25 mouse cellular contexts compared by ENCODE assay signal in genomic region chr7:97365887-97366286, GRCm38 (mm10). TPM values are rescaled to one million over a fixed set of nuclear protein-coding genes. Genes with fewer than 3 reads are reported as not detected.
DNase-seq lines count a peak whose midpoint lies in the region; ATAC-seq and TF ChIP-seq lines count a peak whose summit lies in the region.
"Had no signal": no experiment of that assay in that cellular context is flagged by ENCODE, and none has a peak within 500 bp of the region (broad histone marks: within the 10 kb centered on the region; RNA-seq: fewer than 3 reads in every experiment).

No protein-coding gene starts in this region.

- H3K4me3 ChIP-seq in forebrain, embryonic 11.5 days (ENCODE audit: low read depth, low read length), result no peak overlapping the region
- no peak overlapping the region for H3K4me3 ChIP-seq in forebrain, postnatal 0 days (ENCODE audit: low read depth, low read length)
- H3K4me3 ChIP-seq in heart, embryonic 10.5 days, result no peak overlapping the region
- no peak overlapping the region for H3K4me3 ChIP-seq in heart, embryonic 11.5 days (ENCODE audit: low read depth, low read length)
- H3K4me3 ChIP-seq in neural tube, embryonic 11.5 days (ENCODE audit: low read depth, low read length), result no peak overlapping the region
- no peak overlapping the region for H3K4me3 ChIP-seq in neural tube, embryonic 15.5 days (replicated peaks)
- H3K4me3 ChIP-seq in stomach, postnatal 0 days (ENCODE audit: low read depth, low read length), result no peak overlapping the region
- H3K4me3 ChIP-seq: embryonic facial prominence, embryonic 10.5 days; embryonic facial prominence, embryonic 12.5 days; forebrain, embryonic 12.5 days had no signal

- ATAC-seq in forebrain, embryonic 11.5 days (replicated peaks; ENCODE audit: low FRiP score), result 0 out of 2 replicates have a peak, but pooled peaks have one; percentile 42
- ATAC-seq in forebrain, postnatal 0 days, result no peak
- no peak for ATAC-seq in heart, embryonic 11.5 days (replicated peaks; ENCODE audit: insufficient number of reproducible peaks, low FRiP score, low TSS enrichment)
- ATAC-seq in neural tube, embryonic 11.5 days (ENCODE audit: insufficient read depth, low FRiP score, low TSS enrichment), result peak; percentile 35; the same call in 1 of the 2 replicates
- ATAC-seq in neural tube, embryonic 15.5 days (ENCODE audit: low FRiP score), result no peak
- no peak for ATAC-seq in stomach, postnatal 0 days (ENCODE audit: low FRiP score, low TSS enrichment)
- ATAC-seq: activated CD4-positive, CD25-positive, alpha-beta regulatory T cell, adult 4 months; CD4-positive, CD25-positive, alpha-beta regulatory T cell, adult 4 months; forebrain, embryonic 14.5 days; Patski had no signal

- no peak overlapping the region for H3K4me2 ChIP-seq in forebrain, embryonic 11.5 days (ENCODE audit: low read depth, low read length, severe bottlenecking)
- no peak overlapping the region for H3K4me2 ChIP-seq in forebrain, postnatal 0 days (ENCODE audit: low read depth)
- no peak overlapping the region for H3K4me2 ChIP-seq in heart, embryonic 11.5 days
- H3K4me2 ChIP-seq in neural tube, embryonic 11.5 days (ENCODE audit: low read depth), result no peak overlapping the region
- no peak overlapping the region for H3K4me2 ChIP-seq in neural tube, embryonic 15.5 days
- H3K4me2 ChIP-seq in stomach, postnatal 0 days (replicated peaks; ENCODE audit: low read depth), result no peak overlapping the region
- H3K4me2 ChIP-seq: embryonic facial prominence, embryonic 12.5 days; forebrain, embryonic 12.5 days had no signal

- DNase-seq in forebrain, embryonic 11.5 days (ENCODE audit: low spot score), result peak; percentile 30
- no peak for DNase-seq in forebrain, postnatal 0 days
- peak; percentile 13 for DNase-seq in heart, embryonic 10.5 days (ENCODE audit: low spot score)
- DNase-seq in neural tube, embryonic 11.5 days (ENCODE audit: low spot score), result no peak
- DNase-seq in stomach, postnatal 0 days (ENCODE audit: low spot score), result peak; percentile 4
- DNase-seq: adrenal gland, adult 8-10 months; adrenal gland, postnatal 14 days; adrenal gland, postnatal 36 days; B cell, adult 2 months; cerebellum, adult 11-12 months; cerebellum, adult 2 months; cerebellum, adult 9-10 months; cerebellum, postnatal 10 days; cerebellum, postnatal 25 days had no signal

- H3K27me3 ChIP-seq in forebrain, embryonic 11.5 days (ENCODE audit: control insufficient read depth, insufficient read depth, low read length), result no peaks in the 10 kb centered on the region
- no peaks in the 10 kb centered on the region; the same call in 1 of the 2 replicates for H3K27me3 ChIP-seq in forebrain, postnatal 0 days (ENCODE audit: insufficient read depth, low read length)
- H3K27me3 ChIP-seq in heart, embryonic 10.5 days (ENCODE audit: insufficient read depth, poor library complexity, severe bottlenecking), result no peaks in the 10 kb centered on the region
- no peaks in the 10 kb centered on the region for H3K27me3 ChIP-seq in heart, embryonic 11.5 days (ENCODE audit: control insufficient read depth, insufficient read depth, low read length)
- H3K27me3 ChIP-seq in neural tube, embryonic 11.5 days (ENCODE audit: control insufficient read depth, insufficient read depth, low read length), result no peaks in the 10 kb centered on the region
- H3K27me3 ChIP-seq in neural tube, embryonic 15.5 days (replicated peaks), result no peaks in the 10 kb centered on the region
- no peaks in the 10 kb centered on the region for H3K27me3 ChIP-seq in stomach, postnatal 0 days (ENCODE audit: control insufficient read depth, insufficient read depth, low read length)
- H3K27me3 ChIP-seq: CH12.LX; embryonic facial prominence, embryonic 12.5 days; forebrain, embryonic 12.5 days had no signal

- no peaks in the 10 kb centered on the region for H3K36me3 ChIP-seq in forebrain, embryonic 11.5 days (ENCODE audit: control insufficient read depth, insufficient read depth, low read length)
- no peaks in the 10 kb centered on the region for H3K36me3 ChIP-seq in forebrain, postnatal 0 days (ENCODE audit: insufficient read depth)
- H3K36me3 ChIP-seq in heart, embryonic 10.5 days, result no peaks in the 10 kb centered on the region
- H3K36me3 ChIP-seq in heart, embryonic 11.5 days (ENCODE audit: control insufficient read depth, insufficient read depth, low read length), result no peaks in the 10 kb centered on the region
- H3K36me3 ChIP-seq in neural tube, embryonic 11.5 days (ENCODE audit: control insufficient read depth, insufficient read depth, low read length), result no peaks in the 10 kb centered on the region
- no peaks in the 10 kb centered on the region for H3K36me3 ChIP-seq in neural tube, embryonic 15.5 days
- no peaks in the 10 kb centered on the region for H3K36me3 ChIP-seq in stomach, postnatal 0 days (ENCODE audit: control insufficient read depth, insufficient read depth, low read length)
- H3K36me3 ChIP-seq: embryonic facial prominence, embryonic 10.5 days; embryonic facial prominence, embryonic 12.5 days; forebrain, embryonic 12.5 days; G1E had no signal

- TF ChIP-seq EP300 in stomach, postnatal 0 days (optimal IDR thresholded peaks at IDR 0.05), result no peak

- no peaks in the 10 kb centered on the region for H3K9me3 ChIP-seq in forebrain, embryonic 11.5 days (ENCODE audit: control insufficient read depth, low read length)
- H3K9me3 ChIP-seq in forebrain, postnatal 0 days (ENCODE audit: low read length), result no peaks in the 10 kb centered on the region
- no peaks in the 10 kb centered on the region for H3K9me3 ChIP-seq in heart, embryonic 10.5 days
- no peaks in the 10 kb centered on the region for H3K9me3 ChIP-seq in heart, embryonic 11.5 days (replicated peaks; ENCODE audit: control insufficient read depth, low read length)
- H3K9me3 ChIP-seq in neural tube, embryonic 11.5 days (ENCODE audit: control insufficient read depth, low read length), result no peaks in the 10 kb centered on the region
- no peaks in the 10 kb centered on the region for H3K9me3 ChIP-seq in neural tube, embryonic 15.5 days (replicated peaks)
- no peaks in the 10 kb centered on the region for H3K9me3 ChIP-seq in stomach, postnatal 0 days (ENCODE audit: control insufficient read depth, low read length)
- H3K9me3 ChIP-seq: embryonic facial prominence, embryonic 10.5 days; embryonic facial prominence, embryonic 12.5 days; forebrain, embryonic 12.5 days; G1E had no signal

- H3K9ac ChIP-seq in forebrain, embryonic 11.5 days (ENCODE audit: low read length), result no peak overlapping the region
- H3K9ac ChIP-seq in forebrain, postnatal 0 days, result no peak overlapping the region
- H3K9ac ChIP-seq in heart, embryonic 11.5 days (ENCODE audit: low read depth, low read length), result no peak overlapping the region
- H3K9ac ChIP-seq in neural tube, embryonic 11.5 days (ENCODE audit: low read length), result no peak overlapping the region
- H3K9ac ChIP-seq in neural tube, embryonic 15.5 days (replicated peaks), result no peak overlapping the region
- H3K9ac ChIP-seq in stomach, postnatal 0 days (ENCODE audit: low read length), result no peak overlapping the region
- H3K9ac ChIP-seq: embryonic facial prominence, embryonic 12.5 days; forebrain, embryonic 12.5 days had no signal

- TF ChIP-seq CTCF in forebrain, postnatal 0 days (IDR thresholded peaks at IDR 0.05; ENCODE audit: low read depth), result no peak
- no peak for TF ChIP-seq CTCF in stomach, postnatal 0 days (IDR thresholded peaks at IDR 0.05; ENCODE audit: low read depth)

- H3K4me1 ChIP-seq in forebrain, embryonic 11.5 days (replicated peaks; ENCODE audit: control insufficient read depth, insufficient read depth, low read length), result peaks cover 3% of the 10 kb centered on the region
- no peaks in the 10 kb centered on the region for H3K4me1 ChIP-seq in forebrain, postnatal 0 days (ENCODE audit: insufficient read depth)
- H3K4me1 ChIP-seq in heart, embryonic 10.5 days, result peaks cover 3% of the 10 kb centered on the region
- peaks cover 2% of the 10 kb centered on the region for H3K4me1 ChIP-seq in heart, embryonic 11.5 days (ENCODE audit: control insufficient read depth, insufficient read depth, low read length)
- peaks cover 3% of the 10 kb centered on the region for H3K4me1 ChIP-seq in neural tube, embryonic 11.5 days (ENCODE audit: control insufficient read depth, insufficient read depth, low read length)
- H3K4me1 ChIP-seq in neural tube, embryonic 15.5 days, result peaks cover 2% of the 10 kb centered on the region
- no peaks in the 10 kb centered on the region; the same call in 1 of the 2 replicates for H3K4me1 ChIP-seq in stomach, postnatal 0 days (replicated peaks; ENCODE audit: control insufficient read depth, insufficient read depth)

- no peak overlapping the region for H3K27ac ChIP-seq in forebrain, embryonic 11.5 days (ENCODE audit: low read depth, low read length)
- H3K27ac ChIP-seq in forebrain, postnatal 0 days (ENCODE audit: low read depth, low read length), result no peak overlapping the region
- no peak overlapping the region for H3K27ac ChIP-seq in heart, embryonic 10.5 days
- no peak overlapping the region for H3K27ac ChIP-seq in heart, embryonic 11.5 days (ENCODE audit: low read depth, low read length)
- no peak overlapping the region for H3K27ac ChIP-seq in neural tube, embryonic 11.5 days (ENCODE audit: low read depth, low read length)
- no peak overlapping the region for H3K27ac ChIP-seq in neural tube, embryonic 15.5 days (replicated peaks)
- H3K27ac ChIP-seq in stomach, postnatal 0 days (replicated peaks), result no peak overlapping the region
- H3K27ac ChIP-seq: embryonic facial prominence, embryonic 10.5 days; embryonic facial prominence, embryonic 12.5 days; forebrain, embryonic 12.5 days had no signal

- WGBS in forebrain, embryonic 11.5 days, result 74% methylated on average over 1 of the region's 1 CpGs
- 88% methylated on average over 1 of the region's 1 CpGs for WGBS in forebrain, postnatal 0 days
- 58% methylated on average over 1 of the region's 1 CpGs for WGBS in heart, embryonic 10.5 days
- 80% methylated on average over 1 of the region's 1 CpGs for WGBS in heart, embryonic 11.5 days (ENCODE audit: insufficient replicate concordance)
- 79% methylated on average over 1 of the region's 1 CpGs for WGBS in neural tube, embryonic 11.5 days
- 72% methylated on average over 1 of the region's 1 CpGs for WGBS in neural tube, embryonic 15.5 days
- WGBS in stomach, postnatal 0 days, result 57% methylated on average over 1 of the region's 1 CpGs

RNA-seq across cellular contexts. Expression of gene Alg8, which starts 5.5 kb away (rescaled TPM):
- 44.1 and 44.6 TPM in 2 replicates for polyA plus RNA-seq in forebrain, embryonic 11.5 days (2014; fragmentation: Nextera tagmentation; extraction: Ambion mirVana)
- total RNA-seq in forebrain, postnatal 0 days (2014; rRNA removed), result 3.5 and 7.5 TPM in 2 replicates
- polyA plus RNA-seq in forebrain, postnatal 0 days (2015; fragmentation: Nextera tagmentation; extraction: Ambion mirVana), result 8.6 and 10.6 TPM in 2 replicates
- polyA plus RNA-seq in heart, embryonic 10.5 days (2016; fragmentation: Nextera tagmentation; extraction: Ambion mirVana), result 47.3 and 53.4 TPM in 2 replicates
- polyA plus RNA-seq in heart, embryonic 11.5 days (2014; fragmentation: Nextera tagmentation; extraction: Ambion mirVana), result 35.1 and 39.2 TPM in 2 replicates
- 33.5 and 35.9 TPM in 2 replicates for polyA plus RNA-seq in neural tube, embryonic 11.5 days (2014; fragmentation: Nextera tagmentation; extraction: Ambion mirVana)
- 12.8 and 19.4 TPM in 2 replicates for polyA plus RNA-seq in neural tube, embryonic 15.5 days (2015; fragmentation: Nextera tagmentation; extraction: Ambion mirVana)
- polyA plus RNA-seq in stomach, postnatal 0 days (2015; fragmentation: Nextera tagmentation; extraction: Ambion mirVana), result 14.6 and 15.3 TPM in 2 replicates

RNA-seq across cellular contexts. Expression of gene Kctd21, which starts 33.8 kb away (rescaled TPM):
- polyA plus RNA-seq in forebrain, embryonic 11.5 days (2014; fragmentation: Nextera tagmentation; extraction: Ambion mirVana), result 4.7 and 4.8 TPM in 2 replicates
- 3.9 and 4.9 TPM in 2 replicates for total RNA-seq in forebrain, postnatal 0 days (2014; rRNA removed)
- 2.4 and 3.1 TPM in 2 replicates for polyA plus RNA-seq in forebrain, postnatal 0 days (2015; fragmentation: Nextera tagmentation; extraction: Ambion mirVana)
- 4.1 and 4.6 TPM in 2 replicates for polyA plus RNA-seq in heart, embryonic 10.5 days (2016; fragmentation: Nextera tagmentation; extraction: Ambion mirVana)
- polyA plus RNA-seq in heart, embryonic 11.5 days (2014; fragmentation: Nextera tagmentation; extraction: Ambion mirVana), result 3.6 and 3.8 TPM in 2 replicates
- polyA plus RNA-seq in neural tube, embryonic 11.5 days (2014; fragmentation: Nextera tagmentation; extraction: Ambion mirVana), result 6.1 and 6.6 TPM in 2 replicates
- polyA plus RNA-seq in neural tube, embryonic 15.5 days (2015; fragmentation: Nextera tagmentation; extraction: Ambion mirVana), result 6.4 and 6.8 TPM in 2 replicates
- 2.0 TPM in 2 replicates for polyA plus RNA-seq in stomach, postnatal 0 days (2015; fragmentation: Nextera tagmentation; extraction: Ambion mirVana)

RNA-seq across cellular contexts. Expression of gene Ndufc2, which starts 33.9 kb away (rescaled TPM):
- polyA plus RNA-seq in forebrain, embryonic 11.5 days (2014; fragmentation: Nextera tagmentation; extraction: Ambion mirVana), result 307 and 339 TPM in 2 replicates
- total RNA-seq in forebrain, postnatal 0 days (2014; rRNA removed), result 384 and 445 TPM in 2 replicates
- polyA plus RNA-seq in forebrain, postnatal 0 days (2015; fragmentation: Nextera tagmentation; extraction: Ambion mirVana), result 631 and 789 TPM in 2 replicates
- polyA plus RNA-seq in heart, embryonic 10.5 days (2016; fragmentation: Nextera tagmentation; extraction: Ambion mirVana), result 380 and 484 TPM in 2 replicates
- polyA plus RNA-seq in heart, embryonic 11.5 days (2014; fragmentation: Nextera tagmentation; extraction: Ambion mirVana), result 502 and 505 TPM in 2 replicates
- polyA plus RNA-seq in neural tube, embryonic 11.5 days (2014; fragmentation: Nextera tagmentation; extraction: Ambion mirVana), result 320 and 333 TPM in 2 replicates
- polyA plus RNA-seq in neural tube, embryonic 15.5 days (2015; fragmentation: Nextera tagmentation; extraction: Ambion mirVana), result 469 and 526 TPM in 2 replicates
- polyA plus RNA-seq in stomach, postnatal 0 days (2015; fragmentation: Nextera tagmentation; extraction: Ambion mirVana), result 415 and 439 TPM in 2 replicates

RNA-seq across cellular contexts. Expression of gene Usp35, which starts 34.1 kb away (rescaled TPM):
- 2.8 and 2.9 TPM in 2 replicates for polyA plus RNA-seq in forebrain, embryonic 11.5 days (2014; fragmentation: Nextera tagmentation; extraction: Ambion mirVana)
- 14.8 and 15.0 TPM in 2 replicates for total RNA-seq in forebrain, postnatal 0 days (2014; rRNA removed)
- 2.6 and 3.8 TPM in 2 replicates for polyA plus RNA-seq in forebrain, postnatal 0 days (2015; fragmentation: Nextera tagmentation; extraction: Ambion mirVana)
- 1.1 and 2.3 TPM in 2 replicates for polyA plus RNA-seq in heart, embryonic 10.5 days (2016; fragmentation: Nextera tagmentation; extraction: Ambion mirVana)
- polyA plus RNA-seq in heart, embryonic 11.5 days (2014; fragmentation: Nextera tagmentation; extraction: Ambion mirVana), result 1.3 and 1.7 TPM in 2 replicates
- 2.8 and 3.3 TPM in 2 replicates for polyA plus RNA-seq in neural tube, embryonic 11.5 days (2014; fragmentation: Nextera tagmentation; extraction: Ambion mirVana)
- 3.6 and 4.5 TPM in 2 replicates for polyA plus RNA-seq in neural tube, embryonic 15.5 days (2015; fragmentation: Nextera tagmentation; extraction: Ambion mirVana)
- 0.53 and 0.62 TPM in 2 replicates for polyA plus RNA-seq in stomach, postnatal 0 days (2015; fragmentation: Nextera tagmentation; extraction: Ambion mirVana)

RNA-seq across cellular contexts. Expression of gene Thrsp, which starts 51.6 kb away (rescaled TPM):
- polyA plus RNA-seq in forebrain, embryonic 11.5 days (2014; fragmentation: Nextera tagmentation; extraction: Ambion mirVana), result 0.28 TPM in 1 of 2 replicates, not detected in the other
- 6.7 and 11.2 TPM in 2 replicates for total RNA-seq in forebrain, postnatal 0 days (2014; rRNA removed)
- 8.6 and 11.7 TPM in 2 replicates for polyA plus RNA-seq in forebrain, postnatal 0 days (2015; fragmentation: Nextera tagmentation; extraction: Ambion mirVana)
- polyA plus RNA-seq in heart, embryonic 10.5 days (2016; fragmentation: Nextera tagmentation; extraction: Ambion mirVana), result 0.43 and 0.51 TPM in 2 replicates
- 0.11 and 0.96 TPM in 2 replicates for polyA plus RNA-seq in heart, embryonic 11.5 days (2014; fragmentation: Nextera tagmentation; extraction: Ambion mirVana)
- polyA plus RNA-seq in neural tube, embryonic 11.5 days (2014; fragmentation: Nextera tagmentation; extraction: Ambion mirVana), result 0.17 and 0.19 TPM in 2 replicates
- polyA plus RNA-seq in neural tube, embryonic 15.5 days (2015; fragmentation: Nextera tagmentation; extraction: Ambion mirVana), result 1.5 and 2.1 TPM in 2 replicates
- 1.4 and 1.5 TPM in 2 replicates for polyA plus RNA-seq in stomach, postnatal 0 days (2015; fragmentation: Nextera tagmentation; extraction: Ambion mirVana)
- total RNA-seq: CH12.LX had no signal
- polyA plus RNA-seq: activated CD4-positive, CD25-positive, alpha-beta regulatory T cell, adult 4 months; G1E had no signal

Comparison
In these comparisons a context has a peak if more than half of its experiments do, and no peak if none do; other contexts are left out.
1. ATAC-seq: peak in forebrain, embryonic 11.5 days (single experiment) and neural tube, embryonic 11.5 days (single experiment); none in forebrain, postnatal 0 days (single experiment), heart, embryonic 11.5 days (single experiment), neural tube, embryonic 15.5 days (single experiment) and stomach, postnatal 0 days (single experiment).
2. DNase-seq: peak in forebrain, embryonic 11.5 days (single experiment), heart, embryonic 10.5 days (single experiment) and stomach, postnatal 0 days (single experiment); none in forebrain, postnatal 0 days (single experiment) and neural tube, embryonic 11.5 days (single experiment).